In genomic region chr14:39473771-39474211, GRCm38 (mm10) we compare ENCODE assay signal across 8 mouse cellular contexts. TPM values are rescaled to one million over a fixed set of nuclear protein-coding genes. Genes with fewer than 3 reads are reported as not detected.
DNase-seq lines count a peak whose midpoint lies in the region; ATAC-seq lines count a peak whose summit lies in the region.

No protein-coding gene starts in this region.

- peaks cover 4% of the 10 kb centered on the region; the same call in 1 of the 2 replicates for H3K27me3 ChIP-seq in forebrain, embryonic 16.5 days (replicated peaks; ENCODE audit: control insufficient read depth, insufficient read depth, low read length)
- H3K27me3 ChIP-seq in neural tube, embryonic 14.5 days (ENCODE audit: control insufficient read depth, insufficient read depth, low read length): peaks cover 5% of the 10 kb centered on the region

- H3K4me2 ChIP-seq in forebrain, embryonic 16.5 days (ENCODE audit: low read length): peak overlapping the region; percentile 58
- peak overlapping the region; percentile 56 for H3K4me2 ChIP-seq in neural tube, embryonic 14.5 days (ENCODE audit: low read depth, low read length)

- peak overlapping the region; percentile 86 for H3K9ac ChIP-seq in forebrain, embryonic 16.5 days (replicated peaks; ENCODE audit: low read depth, low read length)
- H3K9ac ChIP-seq in neural tube, embryonic 14.5 days (replicated peaks; ENCODE audit: low read depth, low read length): peak overlapping the region; percentile 89

- H3K36me3 ChIP-seq in forebrain, embryonic 16.5 days (ENCODE audit: control insufficient read depth, insufficient read depth): no peaks in the 10 kb centered on the region
- no peaks in the 10 kb centered on the region for H3K36me3 ChIP-seq in neural tube, embryonic 14.5 days (ENCODE audit: control insufficient read depth, insufficient read depth, low read length)

- peak; percentile 6 for DNase-seq in adrenal gland, postnatal 14 days
- no peak for DNase-seq in adrenal gland, postnatal 36 days
- DNase-seq in cerebellum, adult 11-12 months: peak; percentile 66
- DNase-seq in left cerebral cortex, adult 8-10 months (ENCODE audit: low spot score in 2 of 2): peak; percentile 50 to 56
- DNase-seq in T-cell, adult 2 months (ENCODE audit: low spot score): no peak
- DNase-seq in spleen, adult 18-20 months: no peak

- WGBS in forebrain, embryonic 16.5 days: under 1% methylated on average over 27 of the region's 27 CpGs
- WGBS in neural tube, embryonic 14.5 days: 2% methylated on average over 27 of the region's 27 CpGs

- no peaks in the 10 kb centered on the region for H3K9me3 ChIP-seq in forebrain, embryonic 16.5 days (ENCODE audit: control insufficient read depth, low read length)
- H3K9me3 ChIP-seq in neural tube, embryonic 14.5 days (ENCODE audit: control insufficient read depth, low read length): no peaks in the 10 kb centered on the region

- ATAC-seq in forebrain, embryonic 16.5 days: peak; percentile 17
- peak; percentile 49 for ATAC-seq in neural tube, embryonic 14.5 days (ENCODE audit: low read depth)

- peak overlapping the region; percentile 89 for H3K27ac ChIP-seq in forebrain, embryonic 16.5 days (ENCODE audit: low read length)
- peak overlapping the region; percentile 96 for H3K27ac ChIP-seq in neural tube, embryonic 14.5 days (ENCODE audit: low read depth, low read length)

- H3K4me3 ChIP-seq in forebrain, embryonic 16.5 days (replicated peaks; ENCODE audit: low read length): peak overlapping the region; percentile 71
- H3K4me3 ChIP-seq in neural tube, embryonic 14.5 days (ENCODE audit: low read depth, low read length): peak overlapping the region; percentile 78

- H3K4me1 ChIP-seq in forebrain, embryonic 16.5 days (replicated peaks; ENCODE audit: control insufficient read depth, insufficient read depth, low read length): peaks cover 19% of the 10 kb centered on the region
- H3K4me1 ChIP-seq in neural tube, embryonic 14.5 days (ENCODE audit: control insufficient read depth, insufficient read depth, low read length): no peaks in the 10 kb centered on the region

RNA-seq across cellular contexts. Expression of gene Nrg3, which starts 0.9 kb away (rescaled TPM):
- 4.6 and 5.5 TPM in 2 replicates for total RNA-seq in adrenal gland, postnatal 14 days (2021)
- 1 to 10 TPM; 2.5 to 3.3 TPM for total RNA-seq in adrenal gland, postnatal 36 days (2021)
- polyA plus RNA-seq in forebrain, embryonic 16.5 days (2015; fragmentation: Nextera tagmentation; extraction: Ambion mirVana): 10.1 and 13.4 TPM in 2 replicates
- total RNA-seq in left cerebral cortex, adult 8-10 months (2022): 10 to 100 TPM; 55.7 to 67.4 (median 61.4) TPM
- polyA plus RNA-seq in neural tube, embryonic 14.5 days (2014; fragmentation: Nextera tagmentation; extraction: Ambion mirVana): 19.0 and 20.8 TPM in 2 replicates

Comparison
In these comparisons a context has a peak if more than half of its experiments do, and no peak if none do; other contexts are left out.
1. DNase-seq: peak in adrenal gland, postnatal 14 days (single experiment), cerebellum, adult 11-12 months (single experiment) and left cerebral cortex, adult 8-10 months (2 of 2); none in adrenal gland, postnatal 36 days (0 of 2), T-cell, adult 2 months (single experiment) and spleen, adult 18-20 months (0 of 2).